Mouse (Mus musculus) small intestine, adult 2 months (tissue): ENCODE measurements around the gene Hspa4.

Experiments
- CTCF ChIP-seq: fragments of 200-500 bp; IDR thresholded peaks from 2 replicates; pipeline ENCODE4 v1.5.1; 2012; ENCODE audit warnings: low read depth, mild to moderate bottlenecking, control low read depth, inconsistent platforms, low read length, moderate library complexity, mixed read lengths; ENCODE audit not compliant: insufficient replicate concordance, insufficient read length; ENCODE audit errors: extremely low read depth
- POLR2A ChIP-seq: fragments of 200-500 bp; IDR thresholded peaks from 2 replicates; pipeline ENCODE4 v1.6.1; 2012; ENCODE audit warnings: low read depth, mild to moderate bottlenecking, control low read depth, inconsistent platforms, low read length, moderate library complexity

DNA sequence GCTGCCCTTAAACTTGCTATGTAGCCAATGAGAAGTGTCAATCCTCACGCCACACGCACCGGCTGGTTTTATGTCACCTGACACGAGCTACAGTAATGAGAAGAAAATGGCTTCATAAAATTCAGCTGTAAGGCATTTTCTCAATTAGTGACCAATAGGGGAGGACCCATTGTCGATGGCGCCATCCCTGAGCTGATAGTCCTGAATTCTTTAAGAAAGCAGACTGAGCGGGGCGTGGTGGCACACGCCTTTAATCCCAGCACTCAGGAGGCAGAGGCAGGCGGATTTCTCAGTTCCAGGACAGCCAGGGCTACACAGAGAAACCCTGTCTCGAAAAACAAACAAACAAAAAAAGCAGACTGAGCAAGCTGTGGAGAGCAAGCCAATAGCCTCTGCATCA lies 9.4 kb downstream of the Hspa4 start:
- TF ChIP-seq CTCF (no peak), POLR2A (no peak)
